Mouse (Mus musculus) liver, adult 2 months (tissue): ENCODE measurements at regions not wholly inside any gene's neighbourhood (a gene's known extent, or its start where the extent isn't known, plus 50 kb on each side); places are given as distances from the start of the nearest gene placed in this dataset.

Experiments
- CTCF ChIP-seq: fragments of 200-500 bp; IDR thresholded peaks from 2 replicates; pipeline ENCODE4 v1.5.1; 2011; ENCODE audit warnings: low read depth, low read length, control low read depth
- POLR2A ChIP-seq: fragments of 200-500 bp; IDR thresholded peaks from 2 replicates; pipeline ENCODE4 v1.6.1; 2011; ENCODE audit warnings: low read length, control low read depth; ENCODE audit not compliant: insufficient read depth; ENCODE audit errors: extremely low read depth

DNA sequence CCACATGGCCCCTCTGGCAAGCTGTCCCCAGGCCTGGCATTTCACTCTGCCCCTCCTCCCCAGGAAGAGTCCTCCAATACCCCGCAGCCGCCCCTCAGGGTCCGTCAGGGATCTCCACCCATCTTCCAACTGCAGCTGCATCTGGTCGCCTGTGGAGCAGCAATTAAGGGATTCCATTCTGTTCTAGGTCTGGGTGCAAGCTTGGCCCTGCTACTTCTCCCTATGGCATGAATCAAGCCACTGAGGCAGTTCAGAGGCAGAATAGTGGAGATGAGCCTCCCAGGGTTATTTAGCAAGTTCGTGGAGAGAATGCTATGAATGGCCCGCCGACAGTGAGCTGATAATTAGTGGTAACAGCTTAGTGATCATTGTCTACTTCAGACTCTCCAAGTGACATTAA, 275.7 kb upstream of the Irx3 start:
- TF ChIP-seq CTCF = no peak
- TF ChIP-seq POLR2A = no peak
